Mouse (Mus musculus): Measurements from ENCODE around the gene Vasp. TPM values are rescaled to one million over a fixed set of nuclear protein-coding genes. Genes with fewer than 3 reads are reported as not detected.

Vasp gene
- total RNA-seq (2023): 346 to 371 TPM (median 369 TPM) in 4 replicates

DNA sequence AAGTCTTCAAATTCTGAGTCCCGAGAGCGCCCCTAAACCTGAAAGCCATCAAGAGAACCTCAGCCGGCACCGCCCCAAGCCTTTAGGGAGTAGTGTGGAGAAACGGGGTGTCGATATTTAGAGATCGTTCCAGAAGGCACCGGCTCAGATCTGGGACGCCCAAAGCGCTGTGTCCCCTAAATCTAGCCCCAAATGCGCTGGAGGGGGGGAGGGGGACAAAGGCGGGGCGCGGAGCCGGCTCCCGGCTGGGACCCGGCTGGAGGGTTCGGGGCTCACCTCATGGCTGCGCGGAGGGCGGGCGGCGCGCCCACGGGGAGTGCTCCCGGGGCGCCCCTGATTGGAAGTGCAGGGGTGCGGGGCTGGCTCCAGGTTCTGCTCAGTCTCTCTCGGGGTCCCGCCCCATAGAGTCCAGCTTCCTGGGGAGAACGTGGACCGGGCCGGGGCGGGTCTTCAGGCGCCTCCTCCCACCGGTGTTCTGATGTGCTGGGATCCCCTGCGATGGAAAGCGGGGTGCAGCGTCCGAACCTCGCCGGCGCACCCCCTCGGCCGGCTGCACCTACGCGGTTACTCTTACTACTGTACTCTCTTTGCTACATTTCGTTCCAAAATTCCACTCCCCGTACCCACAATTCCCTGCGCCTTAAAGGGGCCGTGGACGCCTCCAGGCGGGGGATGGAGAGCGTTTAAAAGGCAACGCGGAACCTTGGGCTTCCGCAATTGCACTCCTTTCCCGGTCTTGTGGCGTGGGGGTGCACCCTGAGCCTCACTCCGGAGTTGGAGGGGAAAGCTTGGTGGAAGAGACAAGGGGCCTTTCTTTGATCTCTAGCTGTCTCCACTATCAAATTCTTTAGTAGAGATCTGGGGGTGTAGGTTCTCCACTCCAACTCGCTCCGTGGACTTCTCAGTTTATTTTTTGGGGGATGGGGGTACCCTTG is at the start of gene Vasp:
TSS of gene Vasp (minus strand) at position 580 of the 935 bp plus-strand sequence.

DNA sequence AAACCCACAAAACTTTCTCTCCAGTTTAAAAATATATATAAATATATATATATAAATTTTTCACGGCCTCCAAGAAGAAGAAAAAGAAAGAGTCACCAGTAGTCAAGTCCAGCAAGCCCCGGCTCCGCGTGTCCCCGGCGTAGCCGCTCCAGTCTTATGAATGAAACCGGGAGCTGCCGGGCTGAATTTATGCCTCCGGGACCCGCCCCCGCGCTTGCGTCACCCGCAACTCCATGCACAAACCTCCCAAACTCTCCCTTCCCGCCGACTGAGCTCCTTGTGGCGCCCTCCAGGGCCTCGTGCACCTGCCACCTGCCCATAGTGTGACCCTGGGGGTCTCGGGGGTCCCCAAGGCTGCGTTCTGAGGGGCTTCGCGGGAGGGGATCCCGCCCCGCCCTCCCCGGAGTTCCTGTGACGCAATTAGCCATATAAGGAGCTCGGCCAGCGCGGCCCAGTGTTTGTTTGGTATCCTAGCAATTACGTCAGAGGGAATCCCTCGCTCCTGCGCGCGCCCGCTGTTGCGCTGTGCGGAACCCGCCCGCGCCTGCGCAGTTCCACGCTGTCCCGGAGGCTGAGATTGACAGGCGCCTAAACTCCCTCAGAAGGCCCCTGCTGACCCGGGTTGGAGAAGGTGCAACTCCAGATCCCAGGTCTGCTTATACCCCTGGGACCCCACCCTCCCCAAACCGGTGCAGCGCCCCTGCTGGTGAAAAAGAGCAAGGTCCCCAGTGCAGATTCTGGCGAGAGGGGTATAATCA is 38.4 kb upstream of the Vasp start, which contains the start of gene Fosb:
TSS of gene Fosb (minus strand) at position 168 of the 758 bp plus-strand sequence.

DNA sequence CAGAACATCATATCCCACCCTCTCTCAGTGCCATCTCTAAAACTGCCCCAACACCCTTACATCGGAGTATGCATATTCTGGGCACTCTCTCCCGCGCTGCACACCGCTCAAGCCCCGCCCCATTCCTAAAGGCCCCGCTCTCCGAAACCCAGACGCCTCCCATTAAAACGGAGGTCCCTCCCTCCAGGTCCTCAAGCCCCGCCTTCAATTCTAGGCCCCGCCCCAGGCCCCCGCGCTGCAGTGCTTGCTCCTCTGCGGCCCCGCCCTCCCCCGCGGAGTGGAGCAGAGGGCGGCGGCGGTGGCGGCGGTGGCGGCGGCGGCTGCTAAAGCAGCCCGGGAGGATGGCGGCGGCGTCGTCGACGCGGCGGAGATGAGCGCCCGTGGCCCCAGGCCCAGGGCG is 10.8 kb upstream of the Vasp start, which contains the start of gene Rtn2:
TSS of gene Rtn2 (plus strand) at position 240 of the 400 bp plus-strand sequence.

DNA sequence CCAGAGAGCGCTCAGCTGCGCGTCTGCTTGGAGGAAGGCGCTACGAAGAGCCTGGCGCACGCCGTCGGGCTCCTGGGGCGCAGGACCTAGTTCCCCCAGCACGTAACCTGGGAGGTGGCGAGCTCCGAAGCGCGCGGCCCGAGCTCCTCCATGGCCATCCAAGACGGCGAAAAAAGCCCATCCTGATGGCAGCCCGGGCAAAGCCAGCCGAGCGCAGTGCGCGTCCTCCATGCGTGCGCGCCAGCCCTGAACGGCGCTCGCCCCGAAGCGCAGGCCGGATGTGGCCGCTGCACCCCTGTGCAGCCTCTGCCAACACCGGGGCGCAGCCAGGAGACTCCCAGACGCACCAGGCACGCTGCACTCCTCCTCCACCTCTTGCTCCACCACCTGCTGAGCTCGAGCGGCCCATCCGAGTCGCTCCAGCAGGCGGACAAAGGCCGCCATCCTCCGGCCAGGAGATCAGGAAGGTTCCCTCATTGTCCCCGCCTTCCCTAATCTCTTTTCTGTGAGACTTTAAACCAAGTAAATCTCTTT is 8.0 kb upstream of the Vasp start, which contains the start of gene Ppm1n:
TSS of gene Ppm1n (minus strand) at position 484 of the 534 bp plus-strand sequence.

DNA sequence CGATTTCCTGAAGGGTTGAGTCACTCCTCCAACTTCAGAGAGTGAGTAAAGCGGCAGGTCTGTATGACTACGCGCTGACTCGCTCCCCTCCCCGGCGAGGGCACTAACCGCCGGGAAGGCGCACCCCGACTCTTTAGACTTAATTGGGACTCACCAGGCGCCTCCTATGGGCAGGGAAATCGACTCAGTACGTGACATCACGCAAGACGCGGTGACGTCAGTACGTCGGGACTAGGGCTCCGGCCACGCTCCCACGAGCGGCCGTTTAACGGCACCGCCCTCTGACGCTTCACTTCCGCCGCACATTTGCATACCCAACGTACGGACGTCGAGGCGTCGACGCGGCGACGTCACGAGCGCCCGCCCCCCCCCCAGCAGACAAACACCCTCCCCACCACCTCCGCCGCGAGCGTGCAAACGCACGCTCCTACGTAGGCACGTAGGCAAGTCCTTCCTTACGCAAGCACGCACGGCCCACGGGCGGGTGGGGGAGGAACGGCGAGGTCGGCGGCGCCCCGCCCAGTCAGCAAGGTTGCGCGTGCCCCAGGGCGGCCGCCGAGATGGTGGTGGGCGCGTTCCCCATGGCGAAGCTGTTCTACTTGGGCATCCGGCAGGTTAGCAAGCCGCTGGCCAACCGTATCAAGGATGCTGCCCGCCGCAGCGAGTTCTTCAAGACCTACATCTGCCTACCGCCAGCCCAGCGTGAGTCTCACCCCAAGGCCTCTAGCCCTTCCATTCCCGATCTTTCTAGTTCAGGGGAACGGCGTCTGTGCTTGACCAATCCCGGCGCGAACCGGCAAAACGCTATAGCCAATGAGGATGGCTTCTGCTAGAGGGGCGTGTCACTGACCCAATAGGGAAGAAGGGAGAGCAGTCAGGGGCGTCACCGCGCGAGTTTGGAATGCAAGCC is 43.5 kb downstream of the Vasp start, which contains the start of gene Opa3:
TSS of gene Opa3 (plus strand) at position 452 of the 910 bp plus-strand sequence.

DNA sequence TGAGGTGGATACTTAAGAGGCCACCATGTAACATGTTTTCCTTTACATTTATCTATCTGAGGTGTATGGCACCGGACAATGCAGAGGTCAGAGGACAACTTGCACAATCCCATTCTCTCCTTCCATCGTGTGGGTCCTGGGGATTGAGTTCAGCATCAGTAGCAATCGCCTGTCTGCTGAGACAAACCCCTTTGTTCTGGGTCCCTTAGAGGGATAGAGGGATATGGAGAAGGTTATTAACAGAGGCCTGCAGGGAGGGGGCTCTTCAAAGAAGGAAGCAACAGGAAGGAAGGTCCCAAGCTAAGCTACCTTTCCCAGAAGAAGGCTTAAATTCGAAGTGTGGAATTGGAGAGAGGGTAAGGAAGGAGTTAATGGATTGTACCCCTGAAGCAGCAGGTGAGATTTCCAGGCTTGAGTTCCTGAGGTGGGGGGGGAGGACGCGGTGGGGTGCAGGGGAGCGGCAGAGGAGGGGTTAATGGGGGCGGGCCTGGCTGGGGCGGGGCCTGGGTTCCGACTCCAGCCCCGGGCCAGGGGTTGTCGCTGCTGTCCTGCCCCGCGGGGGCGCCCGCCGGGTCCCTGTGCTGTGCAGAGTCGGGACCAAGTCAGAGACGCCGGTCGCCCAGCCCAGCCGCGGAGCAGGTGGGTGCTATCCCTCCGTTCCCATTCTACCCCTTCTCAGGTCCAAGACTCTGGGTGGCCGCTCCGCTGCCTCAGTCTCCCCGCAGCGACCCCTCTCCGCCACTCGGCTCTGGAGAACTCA is 59.4 kb downstream of the Vasp start, which contains the start of gene Gpr4:
TSS of gene Gpr4 (plus strand) at position 543 of the 760 bp plus-strand sequence.

Other genes starting within 250 kb of the Vasp start
- not detected in 4 replicates for gene Foxa3, start 248.3 kb downstream of the Vasp start, total RNA-seq (2023)
- gene Sympk, start 247.4 kb downstream of the Vasp start, total RNA-seq (2023): 91.9 to 110 TPM (median 103 TPM) in 4 replicates
- 0.39 TPM in 1 of 4 replicates, not detected in the others for gene Rsph6a, start 217.1 kb downstream of the Vasp start, total RNA-seq (2023)
- 17.3 to 21.6 TPM (median 19.2 TPM) in 4 replicates for gene Dmwd, start 195.6 kb downstream of the Vasp start, total RNA-seq (2023)
- gene Dmpk, start 188.0 kb downstream of the Vasp start, total RNA-seq (2023): 12.4 to 18.4 TPM (median 13.1 TPM) in 4 replicates
- gene Six5, start 177.2 kb downstream of the Vasp start, total RNA-seq (2023): 0.24 to 0.69 TPM (median 0.42 TPM) in 4 replicates
- gene Gm4969, start 153.4 kb downstream of the Vasp start, total RNA-seq (2023): not detected in 4 replicates
- gene Fbxo46, start 152.0 kb downstream of the Vasp start, total RNA-seq (2023): 20.6 to 21.9 TPM (median 21.4 TPM) in 4 replicates
- 9.9 to 12.7 TPM (median 10.7 TPM) in 4 replicates for gene Qpctl, start 122.5 kb downstream of the Vasp start, total RNA-seq (2023)
- gene Snrpd2, start 122.1 kb downstream of the Vasp start, total RNA-seq (2023): 86.8 to 98.6 TPM (median 92.5 TPM) in 4 replicates
- not detected in 4 replicates for gene Gipr, start 105.7 kb downstream of the Vasp start, total RNA-seq (2023)
- 19.1 to 28.1 TPM (median 21.6 TPM) in 4 replicates for gene Eml2, start 95.4 kb downstream of the Vasp start, total RNA-seq (2023)
- not detected in 4 replicates for gene Gpr4, start 59.3 kb downstream of the Vasp start, total RNA-seq (2023)
- 52.4 to 62.7 TPM (median 54.4 TPM) in 4 replicates for gene Opa3, start 43.5 kb downstream of the Vasp start, total RNA-seq (2023)
- gene Ppm1n, start 8.2 kb upstream of the Vasp start, total RNA-seq (2023): not detected in 4 replicates
- 0.15 to 0.27 TPM in 2 of 4 replicates, not detected in the others for gene Rtn2, start 10.8 kb upstream of the Vasp start, total RNA-seq (2023)
- gene Fosb, start 38.2 kb upstream of the Vasp start, total RNA-seq (2023): 2,427 to 3,505 TPM (median 2,938 TPM) in 4 replicates
- 59.1 to 71.4 TPM (median 68.3 TPM) in 4 replicates for gene Ercc1, start 73.0 kb upstream of the Vasp start, total RNA-seq (2023)
- 4.3 to 7.0 TPM (median 5.9 TPM) in 4 replicates for gene Cd3eap, start 87.7 kb upstream of the Vasp start, total RNA-seq (2023)
- gene Ppp1r13l, start 87.9 kb upstream of the Vasp start, total RNA-seq (2023): 0.63 to 2.7 TPM (median 1.5 TPM) in 4 replicates
- gene Ercc2, start 110.2 kb upstream of the Vasp start, total RNA-seq (2023): 68.9 to 74.8 TPM (median 72.8 TPM) in 4 replicates
- 0.60 to 1.2 TPM (median 0.86 TPM) in 4 replicates for gene Klc3, start 132.3 kb upstream of the Vasp start, total RNA-seq (2023)
- gene Ckm, start 133.0 kb upstream of the Vasp start, total RNA-seq (2023): 0.97 TPM in 1 of 4 replicates, not detected in the others
- gene Mark4, start 187.0 kb upstream of the Vasp start, total RNA-seq (2023): 26.4 to 33.1 TPM (median 28.6 TPM) in 4 replicates
- gene Exoc3l2, start 191.5 kb upstream of the Vasp start, total RNA-seq (2023): not detected in 4 replicates
- 3.1 to 5.3 TPM (median 4.6 TPM) in 4 replicates for gene Bloc1s3, start 236.6 kb upstream of the Vasp start, total RNA-seq (2023)
- gene Trappc6a, start 236.6 kb upstream of the Vasp start, total RNA-seq (2023): 27.9 to 35.9 TPM (median 30.9 TPM) in 4 replicates
- 0.31 to 0.78 TPM (median 0.53 TPM) in 4 replicates for gene Nkpd1, start 246.0 kb upstream of the Vasp start, total RNA-seq (2023)

Data from B cell, adult 62 days (primary cell).